Mouse (Mus musculus): ENCODE data around the gene Dok4.
A peak's percentile ranks its signal among the peaks of the same experiment; 100 is the strongest.
"Not testable (repeated sequence)": the region's sequence is repeated elsewhere in the genome, so short reads cannot be mapped to it uniquely, and the experiment has no call there.

The Dok4 gene

GRCm38 (mm10) chr8:94837662-94838574 lies 38.2 kb downstream of the Dok4 start, which contains the start of the genes Coq9 and Ciapin1:
Gene Coq9 (plus strand): TSS chr8:94838321.
Gene Ciapin1 (minus strand): TSS chr8:94838358.
- DNase-seq: peak; percentile 97

- peak; percentile 35 for DNase-seq
These were observed 39.5 kb downstream of the Dok4 start for GRCm38 (mm10) chr8:94836456-94837240.

GRCm38 (mm10) chr8:94835751-94836150 lies 40.4 kb downstream of the Dok4 start:
- not testable (repeated sequence) for DNase-seq

- not testable (repeated sequence) for DNase-seq
These were observed 42.2 kb downstream of the Dok4 start for GRCm38 (mm10) chr8:94833901-94834405.

GRCm38 (mm10) chr8:94828284-94828683 lies 47.8 kb downstream of the Dok4 start:
- DNase-seq: no peak

GRCm38 (mm10) chr8:94826210-94826609 lies 49.9 kb downstream of the Dok4 start:
- DNase-seq: no peak

- no peak for DNase-seq
These were observed 51.0 kb downstream of the Dok4 start for GRCm38 (mm10) chr8:94825170-94825569.

GRCm38 (mm10) chr8:94822637-94823560 lies 53.2 kb downstream of the Dok4 start:
- peak; percentile 77 for DNase-seq

GRCm38 (mm10) chr8:94821381-94821780 lies 54.7 kb downstream of the Dok4 start:
- no peak for DNase-seq

- no peak for DNase-seq
These were observed 55.6 kb downstream of the Dok4 start for GRCm38 (mm10) chr8:94820553-94820952.

- peak; percentile 26 for DNase-seq
These were observed 56.4 kb downstream of the Dok4 start for GRCm38 (mm10) chr8:94819671-94820179.

GRCm38 (mm10) chr8:94817933-94818332 lies 58.2 kb downstream of the Dok4 start:
- DNase-seq: no peak

- peak; percentile 50 for DNase-seq
These were observed 61.6 kb downstream of the Dok4 start for GRCm38 (mm10) chr8:94814556-94814955.

Data from liver (tissue).